Mouse (Mus musculus): ENCODE data around the gene Neu3.
"Not testable (repeated sequence)": the region's sequence is repeated elsewhere in the genome, so short reads cannot be mapped to it uniquely, and the experiment has no call there.

Neu3 gene

GRCm38 (mm10) chr7:99833846-99834222, 5.6 kb upstream of the Neu3 start:
- DNase-seq (ENCODE audit: low spot score): no peak

- DNase-seq (ENCODE audit: low spot score): no peak
These were observed 5.1 kb upstream of the Neu3 start for GRCm38 (mm10) chr7:99833115-99833845.

DNA sequence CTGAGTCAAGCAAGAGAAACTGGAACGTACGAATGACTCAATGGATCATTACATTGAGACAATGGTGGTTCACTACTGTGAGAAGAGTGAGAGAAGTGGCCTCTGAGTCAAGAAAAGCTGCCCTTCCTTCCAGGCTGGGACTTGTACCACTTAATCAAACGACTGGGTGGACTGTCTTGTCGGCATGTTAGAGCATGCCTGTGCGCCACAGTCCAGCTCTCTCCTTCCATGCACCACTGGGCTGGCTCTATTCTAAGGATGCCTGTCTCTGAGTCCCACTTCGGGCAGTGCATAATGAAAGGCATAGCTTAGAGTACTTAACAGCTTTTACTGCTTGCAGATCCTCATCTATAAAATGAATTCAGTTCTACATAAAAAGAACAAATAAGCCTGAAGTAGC, 2.1 kb downstream of the Neu3 start:
- no peak for DNase-seq (ENCODE audit: low spot score)

- DNase-seq (ENCODE audit: low spot score): no peak
These were observed 2.7 kb downstream of the Neu3 start for GRCm38 (mm10) chr7:99825511-99825910.

GRCm38 (mm10) chr7:99824649-99825483, 3.4 kb downstream of the Neu3 start:
- no peak for DNase-seq (ENCODE audit: low spot score)

- DNase-seq (ENCODE audit: low spot score): peak; percentile 11
These were observed 5.1 kb downstream of the Neu3 start for GRCm38 (mm10) chr7:99823045-99823663.

GRCm38 (mm10) chr7:99822426-99822825, 5.8 kb downstream of the Neu3 start:
- DNase-seq (ENCODE audit: low spot score): no peak

- DNase-seq (ENCODE audit: low spot score): no peak
These were observed 6.3 kb downstream of the Neu3 start for GRCm38 (mm10) chr7:99821953-99822352.

DNA sequence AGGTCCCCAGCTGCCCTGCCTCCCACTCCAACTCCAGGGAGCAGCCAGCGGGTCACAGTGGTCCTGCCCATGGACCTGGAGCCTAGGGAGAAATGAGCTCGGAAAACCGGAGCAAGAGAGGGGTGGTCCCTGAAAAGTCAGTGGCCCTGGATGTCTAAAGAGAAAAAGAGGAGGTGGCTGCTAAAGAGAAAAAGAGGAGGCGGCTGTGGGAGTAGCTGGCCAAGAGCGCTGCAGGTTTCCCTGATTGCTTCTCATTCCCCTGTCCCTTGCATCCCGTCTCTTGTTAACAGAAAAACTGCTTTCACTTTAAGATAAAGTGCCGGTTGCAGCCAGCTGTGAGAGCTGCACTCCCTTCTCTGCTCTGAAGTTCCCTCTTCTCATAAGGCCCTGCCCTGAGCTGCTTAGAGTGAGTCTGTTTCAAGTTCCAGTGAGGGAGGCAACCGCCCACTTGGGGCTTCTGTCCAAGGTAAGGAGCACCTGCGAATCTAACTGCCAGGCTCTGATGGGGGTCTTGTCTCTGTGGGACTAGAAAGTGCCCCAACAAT, 10.0 kb downstream of the Neu3 start:
- DNase-seq (ENCODE audit: low spot score): peak; percentile 54

- DNase-seq (ENCODE audit: low spot score): peak; percentile 63
These were observed 14.8 kb downstream of the Neu3 start for GRCm38 (mm10) chr7:99813394-99813793.

GRCm38 (mm10) chr7:99811661-99812060, 16.6 kb downstream of the Neu3 start:
- DNase-seq (ENCODE audit: low spot score): no peak

DNA sequence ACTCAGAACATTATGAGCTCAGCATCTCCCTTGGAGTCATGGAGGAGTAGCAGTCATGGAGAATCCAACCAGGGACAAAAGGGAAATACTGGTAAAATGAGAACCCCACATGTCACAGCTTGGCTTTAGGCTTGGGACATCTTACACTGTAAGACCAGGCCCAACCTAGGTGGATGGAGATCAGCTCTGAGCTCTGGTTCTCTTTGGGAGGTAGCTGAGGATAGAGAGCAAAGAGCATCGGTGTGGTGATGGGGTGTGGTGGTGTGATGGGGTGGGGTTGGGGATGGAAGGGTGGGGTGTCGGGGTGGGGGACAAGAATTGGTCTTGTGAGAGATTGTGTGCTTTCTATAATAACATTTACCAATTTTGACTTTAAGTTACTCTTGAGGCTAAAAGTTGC, 17.4 kb downstream of the Neu3 start:
- no peak for DNase-seq (ENCODE audit: low spot score)

- not testable (repeated sequence) for DNase-seq (ENCODE audit: low spot score)
These were observed 21.2 kb downstream of the Neu3 start for GRCm38 (mm10) chr7:99807043-99807442.

DNA sequence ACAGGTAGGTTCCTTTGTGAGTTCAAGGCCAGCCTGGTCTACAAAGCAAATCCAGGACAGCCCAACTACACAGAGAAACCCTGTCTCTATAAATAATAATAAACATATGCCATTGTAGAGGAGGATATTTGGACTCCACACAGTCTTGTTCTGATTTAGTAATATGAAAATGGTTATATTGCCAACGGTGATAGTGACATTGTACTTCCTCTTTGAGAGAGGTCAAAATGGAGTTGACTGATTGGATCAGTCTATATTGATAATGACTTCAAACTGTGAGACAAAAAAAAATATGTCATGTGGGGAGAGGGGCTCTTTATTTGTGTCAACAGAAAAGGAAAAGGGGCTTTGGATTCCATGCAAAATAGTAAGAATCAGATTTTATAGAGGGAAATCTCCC, 22.9 kb downstream of the Neu3 start:
- no peak for DNase-seq (ENCODE audit: low spot score)

- not testable (repeated sequence) for DNase-seq (ENCODE audit: low spot score)
These were observed 24.2 kb downstream of the Neu3 start for GRCm38 (mm10) chr7:99804033-99804432.

- no peak for DNase-seq (ENCODE audit: low spot score)
These were observed 24.7 kb downstream of the Neu3 start for GRCm38 (mm10) chr7:99803535-99803934.

DNA sequence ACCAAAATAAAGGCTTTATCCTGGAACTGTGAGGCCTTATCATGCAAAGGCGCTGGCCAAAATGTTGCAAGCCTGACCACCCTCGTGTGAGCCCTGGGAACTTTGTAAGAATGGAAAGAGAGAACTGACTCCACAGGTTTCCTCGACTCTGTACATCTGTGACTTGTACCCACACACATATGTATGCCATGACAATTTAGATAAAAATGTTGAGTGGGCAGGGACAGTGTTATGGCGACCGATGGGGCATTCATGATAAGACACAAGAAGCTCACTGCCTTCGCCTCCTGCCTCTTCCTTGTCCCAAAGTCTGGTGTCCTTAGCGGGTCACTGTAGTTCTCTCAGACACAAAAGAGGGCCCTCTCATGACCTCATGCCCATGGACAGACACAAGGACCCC, 29.1 kb downstream of the Neu3 start:
- DNase-seq (ENCODE audit: low spot score): no peak

DNA sequence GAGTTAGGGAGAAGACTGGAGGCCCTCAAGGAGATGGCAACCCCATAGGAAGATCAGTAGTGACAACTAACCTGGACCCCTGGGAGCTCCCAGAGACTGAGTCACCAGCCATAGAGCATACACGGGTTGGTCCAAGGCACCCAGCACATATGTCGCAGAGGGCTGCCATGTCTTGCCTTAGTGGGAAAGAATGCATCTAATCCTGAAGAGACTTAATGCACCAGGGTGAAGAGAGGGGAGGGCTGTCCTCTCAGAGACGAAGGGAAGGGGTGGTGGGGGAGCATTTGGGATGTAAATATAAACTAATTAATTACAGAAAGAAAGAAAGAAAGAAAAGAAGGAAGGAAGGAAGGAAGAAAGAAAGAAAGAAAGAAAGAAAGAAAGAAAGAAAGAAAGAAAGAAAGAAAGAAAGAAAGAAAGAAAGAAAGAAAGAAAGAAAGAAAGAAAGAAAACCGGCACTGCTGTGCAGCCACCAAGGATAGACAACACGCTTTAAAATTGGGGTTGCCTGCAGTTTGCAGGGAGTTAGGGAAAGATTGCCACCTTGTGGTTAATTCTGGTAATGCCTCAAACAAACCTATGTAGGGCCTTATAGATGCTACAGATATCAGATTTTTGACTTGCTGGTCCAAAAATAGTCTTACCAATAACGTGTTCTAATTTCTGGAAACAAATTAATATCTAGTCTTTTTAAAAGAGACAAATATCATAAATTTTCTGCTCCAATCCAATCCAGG, 30.1 kb downstream of the Neu3 start:
- DNase-seq (ENCODE audit: low spot score): peak; percentile 59

DNA sequence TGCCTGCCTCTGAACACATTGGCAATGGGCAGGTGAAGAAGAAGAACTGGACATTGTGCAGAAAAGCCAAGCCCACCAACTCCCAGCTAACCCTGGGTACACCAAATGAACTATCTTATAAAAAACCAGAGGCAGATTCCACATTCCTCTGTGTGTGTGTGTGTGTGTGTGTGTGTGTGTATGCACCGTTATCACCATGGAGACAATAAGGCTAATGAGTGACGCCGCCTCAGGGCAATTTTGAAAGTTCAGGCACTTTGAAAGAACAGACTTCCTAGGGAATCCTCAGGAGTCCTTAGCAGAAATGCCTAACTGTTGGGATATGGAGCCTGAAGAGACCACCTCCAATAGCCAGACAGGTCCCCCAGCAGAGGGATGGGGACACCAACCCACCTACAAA, 31.0 kb downstream of the Neu3 start:
- DNase-seq (ENCODE audit: low spot score): no peak

DNA sequence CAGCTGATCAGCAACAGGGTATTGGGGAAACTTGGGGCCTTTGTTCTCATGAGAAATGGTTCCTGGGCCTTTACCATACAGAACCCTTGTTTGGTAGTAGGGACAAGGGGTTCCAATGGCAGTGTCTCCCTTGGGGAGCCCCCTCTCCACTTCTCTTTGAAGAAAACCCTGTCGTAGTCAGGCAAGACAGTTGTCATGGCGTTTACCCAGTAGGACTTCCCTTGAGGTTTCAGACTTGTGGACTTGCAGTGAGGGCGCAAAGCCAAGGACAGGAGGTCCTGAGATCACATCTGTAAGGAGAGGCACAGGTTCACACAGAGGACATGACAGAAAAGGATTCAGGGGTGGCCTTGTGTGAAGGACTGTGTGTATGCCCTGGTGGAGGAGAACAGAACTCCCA, 31.7 kb downstream of the Neu3 start:
- DNase-seq (ENCODE audit: low spot score): no peak

- DNase-seq (ENCODE audit: low spot score): peak; percentile 69
These were observed 32.8 kb downstream of the Neu3 start for GRCm38 (mm10) chr7:99795192-99795981.

All from T-cell, adult 2 months (primary cell).